Mouse (Mus musculus) neural tube, embryonic 13.5 days (tissue): ENCODE data around the gene Gm3005. TPM values are rescaled to one million over a fixed set of nuclear protein-coding genes. Genes with fewer than 3 reads are reported as not detected.
"Not testable (repeated sequence)": the region's sequence is repeated elsewhere in the genome, so short reads cannot be mapped to it uniquely, and the experiment has no call there.

Experiments
- ATAC-seq: fragments of 200-750 bp; cut with Nextera tagmentation; 2 replicates; pipeline ENCODE4 v1.8.0; 2017; ENCODE audit warnings: low read depth, mild to moderate bottlenecking, moderate TSS enrichment, moderate library complexity
- H3K27ac ChIP-seq: fragments of 300-500 bp; sonication (generic); replicated peaks from 2 replicates; pipeline ENCODE4 v1.5.1; 2015; ENCODE audit warnings: moderate library complexity, mild to moderate bottlenecking, inconsistent platforms
- H3K27me3 ChIP-seq: fragments of 300-500 bp; sonication (generic); 2 replicates; pipeline ENCODE4 v1.6.1; 2015; ENCODE audit warnings: mild to moderate bottlenecking, inconsistent platforms
- H3K36me3 ChIP-seq: fragments of 300-500 bp; sonication (generic); 2 replicates; pipeline ENCODE4 v1.6.1; 2015; ENCODE audit warnings: mild to moderate bottlenecking, inconsistent platforms
- H3K4me1 ChIP-seq: fragments of 300-500 bp; sonication (generic); replicated peaks from 2 replicates; pipeline ENCODE4 v1.6.1; 2015; ENCODE audit warnings: inconsistent platforms
- H3K4me2 ChIP-seq: fragments of 300-500 bp; sonication (generic); 2 replicates; pipeline ENCODE4 v1.6.1; 2015; ENCODE audit warnings: inconsistent platforms, mild to moderate bottlenecking, moderate library complexity
- H3K4me3 ChIP-seq: fragments of 300-500 bp; sonication (generic); 2 replicates; pipeline ENCODE4 v1.5.1; 2015; ENCODE audit warnings: mild to moderate bottlenecking, inconsistent platforms
- H3K9ac ChIP-seq: fragments of 300-500 bp; sonication (generic); 2 replicates; pipeline ENCODE4 v1.6.1; 2015; ENCODE audit warnings: moderate library complexity, mild to moderate bottlenecking, inconsistent platforms
- H3K9me3 ChIP-seq: fragments of 300-500 bp; sonication (generic); 2 replicates; pipeline ENCODE4 v1.6.1; 2016; ENCODE audit warnings: inconsistent platforms
- WGBS: fragments of 180-500 bp; shearing (Covaris S2); methylation state at CpG from one replicate; pipeline ENCODE4 v1.1.7; 2015; 5-methylcytosine and 5-hydroxymethylcytosine counted together
- polyA plus RNA-seq: library from polyadenylated mRNA; unstranded; fragments of >200 nt; fragmentation: Nextera tagmentation; extraction: Ambion mirVana; gene quantifications from 2 replicates; pipeline ENCODE4 v1.2.1, GENCODE M21; 2015

The Gm3005 gene
- 5.0 and 6.3 TPM in 2 replicates for polyA plus RNA-seq

DNA sequence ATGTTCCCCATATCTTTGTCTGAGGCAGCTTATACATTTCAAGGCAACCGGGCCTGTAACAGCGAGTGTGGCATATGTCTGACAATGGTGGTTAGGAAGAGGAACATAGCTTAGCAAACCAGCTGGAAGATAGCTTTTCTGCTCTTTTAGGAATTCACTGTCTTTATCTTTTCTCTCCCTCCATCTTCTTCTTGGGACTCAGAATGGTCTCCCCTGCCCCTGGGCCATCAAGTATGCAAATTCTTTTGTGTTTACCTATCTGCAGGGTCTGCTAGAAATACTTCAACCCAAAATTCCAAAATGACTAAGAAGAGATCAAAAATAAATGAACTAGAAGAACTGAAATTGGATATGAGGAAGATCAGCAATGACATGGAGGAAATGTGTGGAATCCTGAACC lies at the start of gene Gm3005:
Gene Gm3005 (plus strand): TSS at position 301 of the 400 bp plus-strand sequence.
- H3K9me3 ChIP-seq, H3K27ac ChIP-seq, H3K4me3 ChIP-seq, H3K36me3 ChIP-seq, H3K4me2 ChIP-seq, H3K9ac ChIP-seq, ATAC-seq, H3K4me1 ChIP-seq, H3K27me3 ChIP-seq: not testable (repeated sequence)
- no CpG with 5 or more reads among the region's 2 CpGs for WGBS

- ATAC-seq, H3K4me2 ChIP-seq, H3K9ac ChIP-seq, H3K27me3 ChIP-seq, H3K4me3 ChIP-seq, H3K27ac ChIP-seq, H3K9me3 ChIP-seq, H3K4me1 ChIP-seq, H3K36me3 ChIP-seq: not testable (repeated sequence)
- WGBS, result no CpG with 5 or more reads among the region's 2 CpGs
Observed at GRCm38 (mm10) chr14:3394793-3395192, 33.1 kb upstream of the Gm3005 start, which contains the start of gene Gm10413. Gene Gm10413, plus strand, starts transcription at chr14:3395093.

DNA sequence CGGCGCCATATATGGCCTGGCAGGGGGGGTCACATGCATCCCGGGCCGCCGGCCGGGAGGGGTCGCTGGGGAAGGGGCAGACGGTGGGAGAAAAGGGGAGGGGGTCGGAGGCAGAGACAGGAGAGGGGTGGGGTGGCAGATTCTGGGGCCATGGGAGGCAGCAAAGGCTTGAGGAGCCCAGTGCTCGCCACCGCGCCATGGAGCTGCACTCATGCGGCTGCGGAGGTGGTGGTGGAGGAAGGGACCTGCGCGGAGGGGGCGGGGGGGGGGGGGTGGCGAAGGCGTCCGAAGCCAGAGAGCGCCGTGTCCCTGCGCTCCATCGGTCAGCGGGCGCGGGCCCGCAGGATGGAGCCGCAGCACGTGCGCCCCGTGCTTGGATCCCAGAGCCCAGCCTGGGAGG lies 15.6 kb upstream of the Gm3005 start, which contains the start of gene Gm10409:
Gene Gm10409 (plus strand): TSS at position 301 of the 400 bp plus-strand sequence.
- not testable (repeated sequence) for H3K9me3 ChIP-seq, ATAC-seq, H3K4me3 ChIP-seq, H3K9ac ChIP-seq, H3K36me3 ChIP-seq, H3K4me2 ChIP-seq, H3K4me1 ChIP-seq, H3K27me3 ChIP-seq, H3K27ac ChIP-seq
- no CpG with 5 or more reads among the region's 32 CpGs for WGBS

GRCm38 (mm10) chr14:3449079-3449478 lies 21.2 kb downstream of the Gm3005 start, which contains the start of gene Gm10408:
Gene Gm10408, plus strand, starts transcription at chr14:3449379.
- H3K9ac ChIP-seq, H3K27me3 ChIP-seq, H3K4me1 ChIP-seq, H3K9me3 ChIP-seq, H3K4me2 ChIP-seq, H3K27ac ChIP-seq, H3K4me3 ChIP-seq, H3K36me3 ChIP-seq, ATAC-seq: not testable (repeated sequence)
- no CpG with 5 or more reads among the region's 3 CpGs for WGBS

- not testable (repeated sequence) for ATAC-seq, H3K36me3 ChIP-seq, H3K4me1 ChIP-seq, H3K27me3 ChIP-seq, H3K9ac ChIP-seq, H3K9me3 ChIP-seq, H3K27ac ChIP-seq, H3K4me3 ChIP-seq, H3K4me2 ChIP-seq
- WGBS, result no CpG with 5 or more reads among the region's 2 CpGs
Observed at GRCm38 (mm10) chr14:3634212-3634611, 206.3 kb downstream of the Gm3005 start, which contains the start of gene Gm3012. Gene Gm3012, plus strand, starts transcription at chr14:3634512.

Other genes starting within 250 kb of the Gm3005 start
- 0.31 TPM in 1 of 2 replicates, not detected in the other for gene Gm5795, start 239.8 kb upstream of the Gm3005 start, polyA plus RNA-seq
- gene D830030K20Rik, start 219.6 kb upstream of the Gm3005 start, polyA plus RNA-seq, result 21.3 and 25.5 TPM in 2 replicates
- not detected in 2 replicates for gene Gm2956, start 95.5 kb upstream of the Gm3005 start, polyA plus RNA-seq
- not detected in 2 replicates for gene Gm10413, start 33.0 kb upstream of the Gm3005 start, polyA plus RNA-seq
- gene Gm10409, start 15.5 kb upstream of the Gm3005 start, polyA plus RNA-seq, result 11.6 and 12.3 TPM in 2 replicates
- gene Gm10408, start 21.3 kb downstream of the Gm3005 start, polyA plus RNA-seq, result not detected in 2 replicates
- gene Gm3012, start 206.4 kb downstream of the Gm3005 start, polyA plus RNA-seq, result not detected in 2 replicates
- 11.6 and 12.3 TPM in 2 replicates for gene Gm3020, start 223.9 kb downstream of the Gm3005 start, polyA plus RNA-seq